Mouse (Mus musculus): Measurements from ENCODE around the gene Gm10490. TPM values are rescaled to one million over a fixed set of nuclear protein-coding genes. Genes with fewer than 3 reads are reported as not detected.
"Not testable (repeated sequence)": the region's sequence is repeated elsewhere in the genome, so short reads cannot be mapped to it uniquely, and the experiment has no call there.

The Gm10490 gene
- not detected in 2 replicates for polyA plus RNA-seq (2015; fragmentation: Nextera tagmentation; extraction: Ambion mirVana)

- not testable (repeated sequence) for H3K9ac ChIP-seq (replicated peaks); H3K9me3 ChIP-seq (replicated peaks); H3K4me1 ChIP-seq; H3K36me3 ChIP-seq; H3K27ac ChIP-seq (replicated peaks); H3K27me3 ChIP-seq (replicated peaks); H3K4me3 ChIP-seq (replicated peaks); H3K4me2 ChIP-seq; ATAC-seq (ENCODE audit: low FRiP score)
- 90% methylated on average over 4 of the region's 4 CpGs for WGBS
Measured at GRCm38 (mm10) chrX:7909242-7909641, at the start of gene Gm10490. Gene Gm10490, plus strand, starts transcription at chrX:7909542.

GRCm38 (mm10) chrX:7863181-7863580, 46.2 kb upstream of the Gm10490 start:
- Histone ChIP-seq H3K36me3 (0 out of 2 replicates have a peak, but pooled peaks cover 3% of the 10 kb centered on the region), H3K4me3 (replicated peaks) (no peak overlapping the region), H3K4me1 (no peaks in the 10 kb centered on the region), H3K27me3 (replicated peaks) (no peaks in the 10 kb centered on the region), H3K4me2 (no peak overlapping the region), H3K9ac (replicated peaks) (no peak overlapping the region), H3K27ac (replicated peaks) (no peak overlapping the region), H3K9me3 (replicated peaks) (no peaks in the 10 kb centered on the region)
- ATAC-seq (ENCODE audit: low FRiP score): no peak
- 89% methylated on average over 1 of the region's 1 CpGs for WGBS

DNA sequence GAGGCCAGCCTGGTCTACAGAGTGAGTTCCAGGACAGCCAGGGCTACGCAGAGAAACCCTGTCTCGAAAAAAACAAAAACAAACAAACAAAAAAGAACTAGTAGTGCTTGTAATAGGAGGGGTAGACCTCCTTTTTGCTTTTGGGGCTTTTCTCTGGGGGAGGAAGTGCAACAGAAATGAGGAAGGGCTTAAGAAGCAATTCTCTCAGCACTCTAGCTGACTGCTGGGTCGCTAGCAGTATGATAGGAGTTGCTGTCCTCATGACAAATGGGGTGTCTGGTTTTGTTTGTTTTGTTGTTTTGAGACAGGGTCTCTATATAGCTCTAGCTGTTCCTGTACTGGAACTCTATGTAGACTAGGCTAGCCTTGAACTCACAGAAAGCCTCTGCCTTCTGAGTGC, 44.8 kb upstream of the Gm10490 start:
- no peak overlapping the region for H3K27ac ChIP-seq (replicated peaks)
- H3K4me2 ChIP-seq: no peak overlapping the region
- 76% methylated on average over 3 of the region's 3 CpGs for WGBS
- 0 out of 2 replicates have a peak, but pooled peaks cover 7% of the 10 kb centered on the region for H3K36me3 ChIP-seq
- H3K27me3 ChIP-seq (replicated peaks): no peaks in the 10 kb centered on the region
- H3K4me1 ChIP-seq: no peaks in the 10 kb centered on the region
- no peaks in the 10 kb centered on the region for H3K9me3 ChIP-seq (replicated peaks)
- H3K4me3 ChIP-seq (replicated peaks): no peak overlapping the region
- H3K9ac ChIP-seq (replicated peaks): no peak overlapping the region
- ATAC-seq (ENCODE audit: low FRiP score): no peak

DNA sequence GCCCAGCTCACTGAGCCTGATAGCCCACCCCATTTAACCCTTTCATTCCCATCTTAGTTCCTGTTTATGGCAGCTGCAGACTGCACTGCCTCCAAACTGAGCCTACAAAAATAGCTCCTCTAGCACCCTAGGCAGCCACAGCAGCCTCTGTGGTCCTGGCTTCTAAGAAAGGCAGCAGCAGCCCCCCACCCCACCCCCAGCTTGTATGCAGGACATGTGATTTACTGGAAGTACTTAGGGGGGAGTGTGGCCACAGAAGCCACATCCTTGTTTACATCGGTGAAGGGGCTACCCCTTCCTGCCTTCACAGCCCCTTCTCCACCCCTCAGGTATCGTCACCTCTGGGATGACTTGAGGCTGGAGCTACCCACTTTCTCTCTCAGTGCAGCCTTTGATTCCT, 44.0 kb upstream of the Gm10490 start:
- ATAC-seq (ENCODE audit: low FRiP score): no peak
- 69% methylated on average over 2 of the region's 2 CpGs for WGBS
- 0 out of 2 replicates have a peak, but pooled peaks cover 7% of the 10 kb centered on the region for H3K36me3 ChIP-seq
- no peaks in the 10 kb centered on the region for H3K27me3 ChIP-seq (replicated peaks)
- no peaks in the 10 kb centered on the region for H3K9me3 ChIP-seq (replicated peaks)
- H3K27ac ChIP-seq (replicated peaks): no peak overlapping the region
- H3K4me3 ChIP-seq (replicated peaks): no peak overlapping the region
- H3K4me2 ChIP-seq: no peak overlapping the region
- no peaks in the 10 kb centered on the region for H3K4me1 ChIP-seq
- H3K9ac ChIP-seq (replicated peaks): no peak overlapping the region

GRCm38 (mm10) chrX:7865786-7866185, 43.6 kb upstream of the Gm10490 start:
- Histone ChIP-seq H3K27me3 (replicated peaks) (no peaks in the 10 kb centered on the region), H3K4me2 (no peak overlapping the region), H3K9me3 (replicated peaks) (no peaks in the 10 kb centered on the region), H3K4me1 (no peaks in the 10 kb centered on the region), H3K36me3 (0 out of 2 replicates have a peak, but pooled peaks cover 7% of the 10 kb centered on the region), H3K4me3 (replicated peaks) (no peak overlapping the region), H3K9ac (replicated peaks) (no peak overlapping the region), H3K27ac (replicated peaks) (no peak overlapping the region)
- no peak for ATAC-seq (ENCODE audit: low FRiP score)
- 70% methylated on average over 2 of the region's 2 CpGs for WGBS

DNA sequence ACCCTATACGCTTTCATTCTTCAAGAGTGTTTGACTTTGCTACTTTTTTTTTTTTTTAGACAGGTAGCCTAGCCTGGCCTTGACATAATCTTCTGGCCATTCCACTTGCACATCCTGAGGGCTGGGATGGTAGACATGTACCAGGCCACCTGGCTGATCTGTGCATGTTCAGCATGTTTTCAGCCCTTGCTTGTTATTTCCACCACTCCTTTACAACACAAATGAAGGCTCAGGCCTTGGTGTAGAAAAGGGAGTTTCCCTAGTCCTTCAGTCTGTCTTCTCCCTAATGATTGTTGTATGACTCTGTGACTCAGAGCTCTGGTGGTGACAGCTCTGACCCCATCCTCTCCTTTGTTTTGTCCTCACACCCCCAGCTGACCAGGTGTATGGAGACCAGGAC, 42.2 kb upstream of the Gm10490 start:
- no peaks in the 10 kb centered on the region for H3K9me3 ChIP-seq (replicated peaks)
- no peak overlapping the region for H3K4me3 ChIP-seq (replicated peaks)
- H3K27me3 ChIP-seq (replicated peaks): no peaks in the 10 kb centered on the region
- no peak overlapping the region for H3K27ac ChIP-seq (replicated peaks)
- H3K9ac ChIP-seq (replicated peaks): no peak overlapping the region
- 90% methylated on average over 1 of the region's 1 CpGs for WGBS
- no peaks in the 10 kb centered on the region for H3K4me1 ChIP-seq
- ATAC-seq (ENCODE audit: low FRiP score): no peak
- H3K4me2 ChIP-seq: no peak overlapping the region
- 0 out of 2 replicates have a peak, but pooled peaks cover 7% of the 10 kb centered on the region for H3K36me3 ChIP-seq

DNA sequence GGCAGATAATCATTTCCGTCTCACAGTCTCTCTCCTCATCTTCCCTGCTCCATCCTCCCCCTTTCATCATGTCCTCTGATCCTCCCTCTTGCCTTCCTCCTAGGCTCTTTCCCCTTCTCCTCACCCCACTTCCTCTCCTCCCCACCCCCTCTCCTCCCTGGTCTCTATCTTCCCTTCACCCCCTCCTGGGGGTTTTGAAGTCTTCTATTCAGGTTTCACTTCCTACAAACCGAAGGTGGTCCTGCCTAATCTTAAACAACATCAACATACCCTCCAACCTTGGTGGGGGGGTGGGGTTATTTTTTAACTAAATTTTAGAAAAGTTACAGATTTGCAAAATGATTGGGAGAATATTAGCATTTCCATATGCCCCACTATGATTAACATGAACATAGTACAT, 40.8 kb upstream of the Gm10490 start:
- H3K9ac ChIP-seq (replicated peaks): no peak overlapping the region
- no peak overlapping the region for H3K27ac ChIP-seq (replicated peaks)
- H3K27me3 ChIP-seq (replicated peaks): no peaks in the 10 kb centered on the region
- H3K4me2 ChIP-seq: no peak overlapping the region
- 52% methylated on average over 2 of the region's 2 CpGs for WGBS
- H3K4me3 ChIP-seq (replicated peaks): no peak overlapping the region
- no peaks in the 10 kb centered on the region for H3K4me1 ChIP-seq
- H3K9me3 ChIP-seq (replicated peaks): no peaks in the 10 kb centered on the region
- peaks cover 10% of the 10 kb centered on the region; the same call in 1 of the 2 replicates for H3K36me3 ChIP-seq
- no peak for ATAC-seq (ENCODE audit: low FRiP score)

DNA sequence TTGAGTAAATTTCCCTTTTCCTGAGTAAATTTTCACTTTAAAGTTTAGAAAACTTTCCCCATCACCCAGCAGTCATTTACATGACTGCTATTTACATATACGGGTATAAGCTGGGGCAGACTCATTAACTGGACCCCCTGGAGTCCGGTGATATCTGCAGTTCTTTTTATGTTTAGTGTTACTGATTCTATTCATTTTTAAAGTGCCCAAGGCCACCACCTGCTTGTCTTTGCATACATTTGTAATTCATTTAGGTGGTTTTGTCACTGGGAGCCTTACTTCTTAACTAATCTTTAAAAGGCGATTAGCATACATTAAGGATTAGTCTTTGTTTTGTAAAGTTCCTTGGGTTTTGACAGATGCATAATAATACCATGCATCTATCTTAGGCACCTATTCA, 39.5 kb upstream of the Gm10490 start:
- no peaks in the 10 kb centered on the region for H3K27me3 ChIP-seq (replicated peaks)
- no peak overlapping the region for H3K4me2 ChIP-seq
- peaks cover 13% of the 10 kb centered on the region; the same call in 1 of the 2 replicates for H3K36me3 ChIP-seq
- no peaks in the 10 kb centered on the region for H3K4me1 ChIP-seq
- no peak overlapping the region for H3K4me3 ChIP-seq (replicated peaks)
- no peak for ATAC-seq (ENCODE audit: low FRiP score)
- H3K27ac ChIP-seq (replicated peaks): no peak overlapping the region
- H3K9me3 ChIP-seq (replicated peaks): no peaks in the 10 kb centered on the region
- WGBS: 40% methylated on average over 3 of the region's 3 CpGs
- no peak overlapping the region for H3K9ac ChIP-seq (replicated peaks)

GRCm38 (mm10) chrX:7878007-7878419, 31.3 kb upstream of the Gm10490 start, which contains the start of gene Pim2:
Gene Pim2, plus strand, starts transcription at chrX:7878262.
- Histone ChIP-seq H3K9ac (replicated peaks) (peak within 1 kb of the TSS; percentile 50), H3K27me3 (replicated peaks) (no peaks in the 10 kb centered on the region), H3K27ac (replicated peaks) (peak within 1 kb of the TSS; percentile 71), H3K4me2 (peak within 1 kb of the TSS; percentile 70), H3K36me3 (peaks cover 4% of the 10 kb centered on the region; the same call in 1 of the 2 replicates), H3K4me3 (replicated peaks) (peak within 1 kb of the TSS; percentile 53), H3K4me1 (peaks cover 9% of the 10 kb centered on the region; the same call in 1 of the 2 replicates), H3K9me3 (replicated peaks) (no peaks in the 10 kb centered on the region)
- WGBS: 10% methylated on average over 21 of the region's 38 CpGs
- ATAC-seq (ENCODE audit: low FRiP score): peak; percentile 94

DNA sequence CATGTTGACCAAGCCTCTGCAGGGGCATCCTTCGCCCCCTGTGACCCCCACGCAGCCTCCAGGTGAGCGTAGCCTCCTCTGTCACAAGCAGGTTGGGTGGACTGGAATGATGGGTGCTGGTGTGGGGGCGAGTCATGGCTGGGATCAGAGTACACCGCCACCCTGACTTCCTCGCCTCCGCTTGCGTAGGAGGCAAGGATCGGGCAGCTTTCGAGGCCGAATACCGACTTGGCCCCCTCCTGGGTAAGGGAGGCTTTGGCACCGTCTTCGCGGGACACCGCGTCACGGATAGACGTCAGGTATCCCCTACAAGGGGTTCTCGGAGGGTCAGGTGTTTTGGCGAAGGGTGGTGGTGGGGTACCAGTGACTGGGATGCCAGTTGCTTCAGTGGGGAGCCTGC, 30.8 kb upstream of the Gm10490 start:
- H3K9me3 ChIP-seq (replicated peaks): no peaks in the 10 kb centered on the region
- H3K4me3 ChIP-seq (replicated peaks): peak overlapping the region; percentile 53
- H3K36me3 ChIP-seq: peaks cover 3% of the 10 kb centered on the region; the same call in 1 of the 2 replicates
- peaks cover 9% of the 10 kb centered on the region; the same call in 1 of the 2 replicates for H3K4me1 ChIP-seq
- peak; percentile 43 for ATAC-seq (ENCODE audit: low FRiP score)
- H3K27me3 ChIP-seq (replicated peaks): no peaks in the 10 kb centered on the region
- 21% methylated on average over 21 of the region's 21 CpGs for WGBS
- H3K9ac ChIP-seq (replicated peaks): peak overlapping the region; percentile 50
- peak overlapping the region; percentile 70 for H3K4me2 ChIP-seq
- peak overlapping the region; percentile 71 for H3K27ac ChIP-seq (replicated peaks)

- no peak overlapping the region for H3K9ac ChIP-seq (replicated peaks)
- WGBS: 26% methylated on average over 11 of the region's 11 CpGs
Measured at GRCm38 (mm10) chrX:7879819-7880218, 29.5 kb upstream of the Gm10490 start.

DNA sequence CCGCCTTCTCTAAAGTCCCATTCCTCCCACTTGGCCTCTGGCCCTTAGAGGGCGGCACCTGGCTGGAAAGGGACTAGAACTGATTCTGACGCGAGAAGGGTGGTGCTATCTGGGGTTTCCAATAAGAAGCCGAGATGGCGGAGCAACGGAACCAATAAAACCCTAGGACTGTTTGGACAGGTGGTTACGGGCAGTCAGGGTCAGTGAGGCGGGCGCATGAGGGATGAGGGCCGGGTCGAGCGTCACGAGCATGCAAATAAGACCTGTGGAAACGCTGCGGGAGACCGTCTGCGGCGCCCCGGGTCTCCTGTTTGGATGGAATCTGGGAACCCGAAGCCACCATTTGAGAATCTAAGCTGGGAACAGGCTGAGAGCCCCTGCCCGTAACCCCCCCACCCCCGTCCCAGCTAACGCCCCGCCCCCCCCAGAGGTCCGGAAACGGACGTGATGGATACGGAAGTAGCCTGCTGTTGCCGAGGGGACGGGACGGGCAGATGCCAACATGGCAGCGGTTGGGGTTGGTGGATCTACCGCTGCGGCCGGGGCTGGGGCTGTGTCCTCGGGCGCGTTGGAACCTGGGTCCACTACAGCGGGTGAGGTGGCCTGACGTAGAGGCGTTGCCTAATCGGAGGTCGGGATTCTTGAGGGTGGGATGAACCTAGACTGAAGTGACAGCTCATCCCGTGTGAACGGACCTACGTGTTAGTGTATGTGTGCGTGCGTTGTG, 25.3 kb upstream of the Gm10490 start, which contains the start of gene Slc35a2:
Gene Slc35a2, plus strand, starts transcription at position 188 of the 727 bp plus-strand sequence.
- ATAC-seq (ENCODE audit: low FRiP score): peak; percentile 90
- Histone ChIP-seq H3K27ac (replicated peaks) (peak within 1 kb of the TSS; percentile 88), H3K9me3 (replicated peaks) (no peaks in the 10 kb centered on the region), H3K4me1 (peaks cover 16% of the 10 kb centered on the region), H3K4me2 (peak within 1 kb of the TSS; percentile 59), H3K4me3 (replicated peaks) (peak within 1 kb of the TSS; percentile 56), H3K27me3 (replicated peaks) (no peaks in the 10 kb centered on the region), H3K9ac (replicated peaks) (peak within 1 kb of the TSS; percentile 47), H3K36me3 (peaks cover 8% of the 10 kb centered on the region; the same call in 1 of the 2 replicates)
- WGBS: 16% methylated on average over 49 of the region's 49 CpGs

More at GRCm38 (mm10) chrX:7879819-7880218, 29.5 kb upstream of the Gm10490 start:
- Histone ChIP-seq H3K27me3 (replicated peaks) (no peaks in the 10 kb centered on the region), H3K9me3 (replicated peaks) (no peaks in the 10 kb centered on the region), H3K4me1 (peaks cover 11% of the 10 kb centered on the region), H3K27ac (replicated peaks) (no peak overlapping the region), H3K4me2 (peak overlapping the region; percentile 70), H3K36me3 (no peaks in the 10 kb centered on the region), H3K4me3 (replicated peaks) (peak overlapping the region; percentile 53)
- peak; percentile 37; the same call in 1 of the 2 replicates for ATAC-seq (ENCODE audit: low FRiP score)

All from neural tube, embryonic 15.5 days (tissue).